Mouse (Mus musculus): ENCODE results near the gene Hpgd.

DNA sequence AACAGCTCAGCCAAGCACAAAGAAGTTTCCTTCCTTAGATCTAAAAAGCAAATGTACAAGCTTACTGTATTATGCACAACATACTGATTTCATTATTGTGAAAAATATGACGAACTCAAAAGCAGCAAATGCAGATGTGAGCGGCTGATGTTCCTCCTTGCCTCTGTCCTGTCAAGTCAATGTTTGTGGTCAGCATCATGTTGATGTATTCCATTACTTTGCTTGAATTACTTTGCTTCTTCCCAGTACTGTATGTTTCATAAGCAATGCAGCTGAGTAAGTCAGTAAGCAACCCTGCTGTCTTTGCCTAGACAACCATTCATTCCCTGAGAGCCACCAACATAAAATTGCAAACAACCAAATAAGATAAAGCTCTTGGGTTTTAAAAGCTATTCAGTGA, 7.7 kb upstream of the Hpgd start:
- TF ChIP-seq CTCF (IDR thresholded peaks at IDR 0.05; ENCODE audit: insufficient read depth, low read depth, low read length) (no peak), POLR2A (IDR thresholded peaks at IDR 0.05; ENCODE audit: insufficient read depth, low read depth, low read length) (no peak)
